Mouse (Mus musculus): Measurements from ENCODE around the gene Rnasek. TPM values are rescaled to one million over a fixed set of nuclear protein-coding genes. Genes with fewer than 3 reads are reported as not detected.
A peak's percentile ranks its signal among the peaks of the same experiment; 100 is the strongest.

The Rnasek gene
- polyA plus RNA-seq, 1 experiment from 2014 or later = 136 TPM

DNA sequence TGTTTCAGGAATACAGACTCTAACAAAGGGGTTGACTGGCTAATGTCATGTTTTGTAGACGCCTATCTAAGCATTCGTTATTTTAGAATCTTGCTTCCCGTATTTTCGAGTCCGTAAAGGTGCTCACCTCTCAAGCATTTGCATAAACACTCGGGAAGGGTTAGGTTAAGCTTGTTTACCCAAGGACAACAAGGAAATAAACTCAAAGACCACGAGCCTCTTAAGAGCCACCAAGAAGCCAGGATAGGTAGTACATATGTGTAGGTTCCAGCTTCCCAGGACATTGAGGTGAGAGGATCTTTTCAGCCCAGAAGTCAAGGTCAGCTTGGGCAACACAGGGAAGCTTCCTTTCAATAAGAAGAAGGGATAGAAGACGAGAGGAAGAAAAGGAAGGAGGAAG is 40.5 kb downstream of the Rnasek start:
- Histone ChIP-seq H3K4me1 (0 out of 2 replicates have a peak, but pooled peaks cover 5% of the 10 kb centered on the region), H3K27me3 (no peaks in the 10 kb centered on the region), H3K9ac (no peak overlapping the region), H3K4me2 (replicated peaks) (no peak overlapping the region), H3K4me3 (no peak overlapping the region), H3K36me3 (no peaks in the 10 kb centered on the region), H3K27ac (no peak overlapping the region), H3K9me3 (0 out of 2 replicates have a peak, but pooled peaks cover 4% of the 10 kb centered on the region)
- 78% methylated on average over 8 of the region's 8 CpGs for WGBS
- no peak for ATAC-seq (ENCODE audit: insufficient number of reproducible peaks, insufficient read depth, low FRiP score, low TSS enrichment)

DNA sequence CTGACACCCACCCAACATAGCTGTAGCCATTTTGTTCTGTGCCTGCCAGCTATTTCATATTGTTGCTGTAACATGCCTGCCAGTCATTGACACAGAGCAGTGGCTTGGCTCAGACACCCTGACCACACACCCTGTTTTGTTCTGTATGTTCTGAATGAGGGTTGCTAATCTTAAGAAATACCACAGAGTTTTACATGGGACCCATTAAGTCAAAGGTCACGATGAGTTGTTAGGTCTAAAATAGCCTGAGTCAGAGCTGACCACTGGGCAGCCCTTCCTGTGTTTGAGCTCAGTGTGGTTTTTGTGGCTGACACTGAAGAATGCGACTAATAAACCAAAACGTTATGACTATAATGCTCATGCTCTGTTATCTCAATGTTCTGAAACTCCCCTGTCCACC is 41.3 kb downstream of the Rnasek start:
- no peak overlapping the region for H3K27ac ChIP-seq
- ATAC-seq (ENCODE audit: insufficient number of reproducible peaks, insufficient read depth, low FRiP score, low TSS enrichment) = no peak
- 84% methylated on average over 3 of the region's 3 CpGs for WGBS

DNA sequence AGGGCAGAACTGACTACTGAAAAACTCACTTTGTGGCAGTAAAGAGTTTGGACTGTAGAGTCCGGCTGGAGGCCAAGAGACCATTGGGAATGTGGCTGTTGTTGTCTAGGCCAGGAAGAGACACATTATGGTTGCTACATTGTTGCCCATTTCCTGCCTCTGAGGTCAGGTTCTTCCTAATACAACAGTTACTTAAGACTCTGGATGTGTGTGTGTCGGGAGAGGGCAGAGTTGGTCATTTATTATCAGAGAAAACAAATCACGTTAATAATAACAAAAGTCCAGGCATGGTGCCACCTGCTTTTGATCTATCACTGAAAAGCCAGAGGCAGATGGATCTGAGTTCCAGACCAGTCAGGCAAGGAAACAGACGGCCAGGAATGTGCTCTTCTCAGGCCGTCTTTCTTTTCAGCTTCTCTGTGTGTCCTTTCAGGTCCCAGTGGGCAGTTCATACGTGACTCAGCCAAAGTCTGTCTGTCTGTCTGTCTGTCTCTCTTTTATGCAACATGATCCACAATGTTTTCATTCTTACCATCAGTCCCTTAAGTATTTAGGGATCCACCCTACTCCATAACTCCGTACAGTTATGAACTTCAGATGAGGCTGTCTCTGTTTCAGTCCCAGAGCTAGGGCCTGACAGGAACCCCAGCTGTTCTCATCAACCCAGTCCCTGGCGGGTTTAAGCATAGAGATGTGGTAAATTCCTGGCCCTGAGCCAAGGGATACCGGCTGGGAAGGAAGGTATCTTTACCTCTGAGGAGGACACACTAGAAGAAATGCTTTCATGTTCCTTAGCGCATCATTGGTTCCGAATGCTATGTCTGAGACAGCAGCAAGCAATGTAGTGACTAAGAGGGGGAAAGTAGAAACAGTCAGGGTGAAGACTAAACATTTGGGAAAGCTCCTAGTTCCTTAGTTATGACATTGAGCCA is 46.0 kb downstream of the Rnasek start:
- Histone ChIP-seq H3K9ac (no peak overlapping the region), H3K27ac (no peak overlapping the region), H3K36me3 (no peaks in the 10 kb centered on the region), H3K4me2 (replicated peaks) (no peak overlapping the region), H3K27me3 (no peaks in the 10 kb centered on the region), H3K4me3 (no peak overlapping the region), H3K9me3 (0 out of 2 replicates have a peak, but pooled peaks cover 4% of the 10 kb centered on the region), H3K4me1 (peaks cover 9% of the 10 kb centered on the region; the same call in 1 of the 2 replicates)
- WGBS = 40% methylated on average over 11 of the region's 11 CpGs
- ATAC-seq (ENCODE audit: insufficient number of reproducible peaks, insufficient read depth, low FRiP score, low TSS enrichment) = no peak

More for the DNA sequence above, 41.3 kb downstream of the Rnasek start:
- no peak overlapping the region for H3K4me3 ChIP-seq
- H3K9ac ChIP-seq = no peak overlapping the region
- H3K27me3 ChIP-seq = no peaks in the 10 kb centered on the region
- H3K4me1 ChIP-seq = peaks cover 12% of the 10 kb centered on the region; the same call in 1 of the 2 replicates
- no peaks in the 10 kb centered on the region for H3K36me3 ChIP-seq
- H3K9me3 ChIP-seq = 0 out of 2 replicates have a peak, but pooled peaks cover 4% of the 10 kb centered on the region
- no peak overlapping the region for H3K4me2 ChIP-seq (replicated peaks)

DNA sequence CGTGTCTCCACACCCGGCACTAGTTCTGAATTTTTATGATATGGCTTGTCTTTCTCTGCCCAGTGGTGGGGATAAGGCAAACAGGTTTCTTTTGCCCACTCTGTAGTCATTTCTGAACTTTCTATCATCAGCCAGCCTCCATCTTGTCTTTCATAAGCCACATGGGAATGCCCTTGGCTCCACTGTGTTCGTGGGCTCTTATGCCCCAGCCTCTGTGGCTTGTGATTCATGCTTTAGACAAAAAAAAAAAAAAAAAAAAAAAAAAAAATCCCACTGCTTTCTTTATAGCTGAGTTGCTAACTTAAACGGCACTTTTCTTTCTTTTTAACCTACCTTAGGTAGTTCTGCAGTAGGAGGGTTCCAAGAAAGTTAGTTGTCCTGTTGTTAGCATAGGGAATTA is 47.5 kb downstream of the Rnasek start:
- H3K27me3 ChIP-seq = no peaks in the 10 kb centered on the region
- 78% methylated on average over 4 of the region's 4 CpGs for WGBS
- no peak overlapping the region for H3K27ac ChIP-seq

DNA sequence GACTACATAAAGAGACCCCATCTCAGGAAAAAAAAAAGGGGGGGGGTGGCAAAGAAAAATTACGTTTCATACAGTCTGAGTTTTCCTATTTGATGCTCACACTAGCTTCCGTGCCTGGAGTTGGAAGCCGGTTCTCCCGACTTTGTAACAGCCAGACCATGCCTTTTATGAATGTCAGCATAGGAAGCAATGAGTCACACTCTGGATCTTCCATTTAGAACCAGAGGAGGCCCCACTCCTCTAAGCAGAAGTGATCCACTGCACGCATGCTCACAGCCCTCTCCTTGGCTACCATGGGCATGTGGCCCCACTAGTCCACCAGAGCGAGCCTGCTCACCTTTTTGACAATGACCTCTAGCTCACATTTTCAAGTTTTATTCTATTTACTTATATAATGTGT is 48.5 kb downstream of the Rnasek start:
- no peak overlapping the region for H3K9ac ChIP-seq
- no peak overlapping the region for H3K4me2 ChIP-seq (replicated peaks)
- no peaks in the 10 kb centered on the region for H3K27me3 ChIP-seq
- H3K9me3 ChIP-seq = 0 out of 2 replicates have a peak, but pooled peaks cover 4% of the 10 kb centered on the region
- H3K4me3 ChIP-seq = no peak overlapping the region
- no peaks in the 10 kb centered on the region for H3K36me3 ChIP-seq
- ATAC-seq (ENCODE audit: insufficient number of reproducible peaks, insufficient read depth, low FRiP score, low TSS enrichment) = no peak
- H3K4me1 ChIP-seq = peaks cover 9% of the 10 kb centered on the region; the same call in 1 of the 2 replicates
- WGBS = 90% methylated on average over 6 of the region's 6 CpGs
- H3K27ac ChIP-seq = no peak overlapping the region

More for the DNA sequence above, 47.5 kb downstream of the Rnasek start:
- ATAC-seq (ENCODE audit: insufficient number of reproducible peaks, insufficient read depth, low FRiP score, low TSS enrichment) = no peak
- Histone ChIP-seq H3K4me2 (replicated peaks) (no peak overlapping the region), H3K4me3 (no peak overlapping the region), H3K9ac (no peak overlapping the region), H3K36me3 (no peaks in the 10 kb centered on the region), H3K9me3 (0 out of 2 replicates have a peak, but pooled peaks cover 4% of the 10 kb centered on the region), H3K4me1 (peaks cover 9% of the 10 kb centered on the region; the same call in 1 of the 2 replicates)

DNA sequence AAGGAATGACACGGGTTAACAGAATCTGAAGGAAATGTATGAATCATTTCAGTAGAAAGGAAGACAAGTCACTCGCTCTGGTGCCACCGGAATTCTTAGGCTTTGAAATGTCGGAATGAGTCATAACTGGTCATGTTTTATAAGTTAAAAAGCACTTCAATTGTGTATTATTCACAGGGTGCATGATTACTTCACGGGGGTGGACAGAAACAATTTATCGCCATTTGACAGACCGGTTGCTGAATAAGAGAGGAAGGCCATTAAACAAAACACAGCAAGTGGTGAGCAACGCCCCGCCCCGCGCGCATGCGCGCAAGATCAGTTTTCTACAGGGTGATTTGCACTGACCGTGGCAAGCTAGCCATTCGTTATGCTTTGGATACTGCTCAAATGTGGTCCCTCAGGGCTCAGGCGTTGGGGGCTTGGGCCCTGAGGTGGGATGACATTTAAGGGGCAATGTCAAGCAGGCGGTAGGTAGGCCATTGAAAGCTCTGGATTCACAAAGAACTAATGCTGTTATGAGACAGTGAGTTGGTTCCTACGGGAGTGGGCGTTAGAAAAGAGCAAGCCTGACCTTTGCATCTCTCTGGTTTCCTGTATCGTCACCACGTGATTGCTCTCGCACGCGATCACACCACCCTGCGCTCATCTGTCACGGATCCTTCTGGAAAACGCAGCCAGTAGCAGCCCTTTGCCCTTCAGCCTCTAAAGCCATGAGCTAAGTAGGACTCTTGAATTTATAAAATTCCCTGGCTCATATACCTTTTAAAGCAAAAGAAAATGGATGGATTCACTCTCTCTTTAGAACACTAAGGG is 50.1 kb downstream of the Rnasek start:
- Histone ChIP-seq H3K27me3 (no peaks in the 10 kb centered on the region), H3K4me3 (no peak overlapping the region), H3K9ac (no peak overlapping the region), H3K36me3 (no peaks in the 10 kb centered on the region), H3K4me1 (peaks cover 9% of the 10 kb centered on the region; the same call in 1 of the 2 replicates), H3K27ac (no peak overlapping the region), H3K4me2 (replicated peaks) (no peak overlapping the region), H3K9me3 (no peaks in the 10 kb centered on the region)
- WGBS = 84% methylated on average over 28 of the region's 28 CpGs
- ATAC-seq (ENCODE audit: insufficient number of reproducible peaks, insufficient read depth, low FRiP score, low TSS enrichment) = no peak

MicroRNAs encoded within 50 kb of the gene (microRNA counts, 519-probe panel; counts per million panel counts)
- 460 counts per million, percentile 65 among the panel's probes with 10 or more counts for microRNA mmu-miR-195
- microRNA mmu-miR-497 = 460 counts per million, percentile 65 among the panel's probes with 10 or more counts

Small RNAs within 50 kb of the gene (microRNA-seq; reads per million reads assigned to microRNA genes)
- gene Mir195a = 699 reads per million, percentile 73 among the genes with 10 or more reads in this experiment
- not detected for gene Mir497
- not detected for gene Mir497b

Other genes with a start within 250 kb of the Rnasek start
- 463 and 471 TPM in 2 replicates for gene Gabarap, start 248.7 kb downstream of the Rnasek start, polyA plus RNA-seq (2016; fragmentation: Nextera tagmentation; extraction: Ambion mirVana)
- gene Phf23, start 244.1 kb downstream of the Rnasek start, polyA plus RNA-seq (2016; fragmentation: Nextera tagmentation; extraction: Ambion mirVana) = 95.1 and 99.1 TPM in 2 replicates
- gene Dvl2, start 239.2 kb downstream of the Rnasek start, polyA plus RNA-seq (2016; fragmentation: Nextera tagmentation; extraction: Ambion mirVana) = 67.2 and 70.3 TPM in 2 replicates
- gene Acadvl, start 224.4 kb downstream of the Rnasek start, polyA plus RNA-seq (2016; fragmentation: Nextera tagmentation; extraction: Ambion mirVana) = 66.8 and 70.4 TPM in 2 replicates
- gene Dlg4, start 222.9 kb downstream of the Rnasek start, polyA plus RNA-seq (2016; fragmentation: Nextera tagmentation; extraction: Ambion mirVana) = 12.6 and 14.9 TPM in 2 replicates
- gene Asgr1, start 185.8 kb downstream of the Rnasek start, polyA plus RNA-seq (2016; fragmentation: Nextera tagmentation; extraction: Ambion mirVana) = 0.51 and 0.83 TPM in 2 replicates
- not detected in 2 replicates for gene Asgr2, start 147.2 kb downstream of the Rnasek start, polyA plus RNA-seq (2016; fragmentation: Nextera tagmentation; extraction: Ambion mirVana)
- 0.41 TPM in 1 of 2 replicates, not detected in the other for gene Mgl2, start 109.5 kb downstream of the Rnasek start, polyA plus RNA-seq (2016; fragmentation: Nextera tagmentation; extraction: Ambion mirVana)
- 0.29 TPM in 1 of 2 replicates, not detected in the other for gene Clec10a, start 83.6 kb downstream of the Rnasek start, polyA plus RNA-seq (2016; fragmentation: Nextera tagmentation; extraction: Ambion mirVana)
- 1.5 and 2.0 TPM in 2 replicates for gene Slc16a11, start 27.1 kb downstream of the Rnasek start, polyA plus RNA-seq (2016; fragmentation: Nextera tagmentation; extraction: Ambion mirVana)
- gene Slc16a13, start 18.8 kb downstream of the Rnasek start, polyA plus RNA-seq (2016; fragmentation: Nextera tagmentation; extraction: Ambion mirVana) = 12.8 and 13.3 TPM in 2 replicates
- gene Bcl6b, start 10.0 kb downstream of the Rnasek start, polyA plus RNA-seq (2016; fragmentation: Nextera tagmentation; extraction: Ambion mirVana) = 10.7 and 10.8 TPM in 2 replicates
- 193 and 202 TPM in 2 replicates for gene 0610010K14Rik, start 1.9 kb downstream of the Rnasek start, polyA plus RNA-seq (2016; fragmentation: Nextera tagmentation; extraction: Ambion mirVana)
- gene Gm21988, start within 50 bp of the Rnasek start, polyA plus RNA-seq (2016; fragmentation: Nextera tagmentation; extraction: Ambion mirVana) = 9.9 and 13.2 TPM in 2 replicates
- 2.9 and 4.0 TPM in 2 replicates for gene Alox12, start 15.5 kb upstream of the Rnasek start, polyA plus RNA-seq (2016; fragmentation: Nextera tagmentation; extraction: Ambion mirVana)
- gene Alox12e, start 82.8 kb upstream of the Rnasek start, polyA plus RNA-seq (2016; fragmentation: Nextera tagmentation; extraction: Ambion mirVana) = not detected in 2 replicates
- 0.29 TPM in 2 replicates for gene Alox15, start 112.2 kb upstream of the Rnasek start, polyA plus RNA-seq (2016; fragmentation: Nextera tagmentation; extraction: Ambion mirVana)
- 41.9 and 46.4 TPM in 2 replicates for gene Pelp1, start 170.2 kb upstream of the Rnasek start, polyA plus RNA-seq (2016; fragmentation: Nextera tagmentation; extraction: Ambion mirVana)
- gene Arrb2, start 192.8 kb upstream of the Rnasek start, polyA plus RNA-seq (2016; fragmentation: Nextera tagmentation; extraction: Ambion mirVana) = 21.7 and 23.7 TPM in 2 replicates
- gene Med11, start 212.1 kb upstream of the Rnasek start, polyA plus RNA-seq (2016; fragmentation: Nextera tagmentation; extraction: Ambion mirVana) = 41.4 and 44.5 TPM in 2 replicates
- gene Zmynd15, start 219.6 kb upstream of the Rnasek start, polyA plus RNA-seq (2016; fragmentation: Nextera tagmentation; extraction: Ambion mirVana) = 0.27 and 0.46 TPM in 2 replicates
- gene Cxcl16, start 220.1 kb upstream of the Rnasek start, polyA plus RNA-seq (2016; fragmentation: Nextera tagmentation; extraction: Ambion mirVana) = 1.4 and 2.2 TPM in 2 replicates

Measured in embryonic facial prominence, embryonic 12.5 days (tissue).